Mouse (Mus musculus): ENCODE measurements at regions not wholly inside any gene's neighbourhood (a gene's known extent, or its start where the extent isn't known, plus 50 kb on each side); places are given as distances from the start of the nearest gene placed in this dataset.
A peak's percentile ranks its signal among the peaks of the same experiment; 100 is the strongest.

GRCm38 (mm10) chr17:16101548-16101947, 270.7 kb upstream of the Rgmb start:
- no peak for DNase-seq

GRCm38 (mm10) chr17:16092952-16093351, 262.1 kb upstream of the Rgmb start:
- DNase-seq: no peak

- DNase-seq: no peak
These were observed 258.9 kb upstream of the Rgmb start for GRCm38 (mm10) chr17:16089619-16090280.

- DNase-seq: no peak
These were observed 258.2 kb upstream of the Rgmb start for GRCm38 (mm10) chr17:16088879-16089618.

GRCm38 (mm10) chr17:16087046-16087445, 256.2 kb upstream of the Rgmb start:
- no peak for DNase-seq

- no peak for DNase-seq
These were observed 252.0 kb upstream of the Rgmb start for GRCm38 (mm10) chr17:16082842-16083241.

- DNase-seq: no peak
These were observed 247.7 kb upstream of the Rgmb start for GRCm38 (mm10) chr17:16078549-16078948.

- no peak for DNase-seq
These were observed 238.5 kb upstream of the Rgmb start for GRCm38 (mm10) chr17:16069334-16069733.

- DNase-seq: no peak
These were observed 237.0 kb upstream of the Rgmb start for GRCm38 (mm10) chr17:16067858-16068257.

GRCm38 (mm10) chr17:16054481-16054880, 223.6 kb upstream of the Rgmb start:
- no peak for DNase-seq

- peak; percentile 77 for DNase-seq
These were observed 220.9 kb upstream of the Rgmb start for GRCm38 (mm10) chr17:16051713-16052112.

- DNase-seq: no peak
These were observed 210.9 kb upstream of the Rgmb start for GRCm38 (mm10) chr17:16041542-16042251.

GRCm38 (mm10) chr17:16027989-16028388, 197.2 kb upstream of the Rgmb start:
- DNase-seq: no peak

GRCm38 (mm10) chr17:16004871-16005575, 174.2 kb upstream of the Rgmb start:
- no peak for DNase-seq

- no peak for DNase-seq
These were observed 173.2 kb upstream of the Rgmb start for GRCm38 (mm10) chr17:16004002-16004401.

GRCm38 (mm10) chr17:15998771-15999170, 167.9 kb upstream of the Rgmb start:
- peak; percentile 12 for DNase-seq

GRCm38 (mm10) chr17:15997289-15997688, 166.4 kb upstream of the Rgmb start:
- DNase-seq: peak; percentile 9

- no peak for DNase-seq
These were observed 164.7 kb upstream of the Rgmb start for GRCm38 (mm10) chr17:15995493-15995892.

- peak; percentile 60 for DNase-seq
These were observed 162.8 kb upstream of the Rgmb start for GRCm38 (mm10) chr17:15993361-15994287.

- no peak for DNase-seq
These were observed 161.1 kb upstream of the Rgmb start for GRCm38 (mm10) chr17:15991916-15992315.

- no peak for DNase-seq
These were observed 159.5 kb upstream of the Rgmb start for GRCm38 (mm10) chr17:15990303-15990702.

GRCm38 (mm10) chr17:15981558-15981957, 150.7 kb upstream of the Rgmb start:
- DNase-seq: no peak
